Mouse (Mus musculus) forebrain, embryonic 11.5 days (tissue): ENCODE measurements at regions not wholly inside any gene's neighbourhood (a gene's known extent, or its start where the extent isn't known, plus 50 kb on each side); places are given as distances from the start of the nearest gene placed in this dataset.

Experiments
- ATAC-seq: fragments of 200-750 bp; cut with Nextera tagmentation; replicated peaks from 2 replicates; pipeline ENCODE4 v1.8.0; 2017; ENCODE audit warnings: moderate TSS enrichment; ENCODE audit not compliant: low FRiP score
- DNase-seq: peaks from one replicate; pipeline ENCODE4 v3.0.0-alpha.2; 2017; ENCODE audit warnings: low spot score
- H3K27ac ChIP-seq: fragments of 300-500 bp; sonication (generic); 2 replicates; pipeline ENCODE4 v1.5.1; 2014; ENCODE audit warnings: low read depth, low read length
- H3K27me3 ChIP-seq: fragments of 300-500 bp; sonication (generic); 2 replicates; pipeline ENCODE4 v1.6.1; 2014; ENCODE audit warnings: mild to moderate bottlenecking, low read length, mixed read lengths; ENCODE audit not compliant: control insufficient read depth, insufficient read depth
- H3K36me3 ChIP-seq: fragments of 300-500 bp; sonication (generic); 2 replicates; pipeline ENCODE4 v1.6.1; 2014; ENCODE audit warnings: mild to moderate bottlenecking, low read length, moderate library complexity, mixed read lengths; ENCODE audit not compliant: control insufficient read depth, insufficient read depth
- H3K4me1 ChIP-seq: fragments of 300-500 bp; sonication (generic); replicated peaks from 2 replicates; pipeline ENCODE4 v1.6.1; 2014; ENCODE audit warnings: low read length, mixed read lengths; ENCODE audit not compliant: control insufficient read depth, insufficient read depth
- H3K4me2 ChIP-seq: fragments of 300-500 bp; sonication (generic); 2 replicates; pipeline ENCODE4 v1.6.1; 2014; ENCODE audit warnings: low read depth, mild to moderate bottlenecking, low read length, moderate library complexity, mixed read lengths; ENCODE audit not compliant: severe bottlenecking
- H3K4me3 ChIP-seq: fragments of 300-500 bp; sonication (generic); 2 replicates; pipeline ENCODE4 v1.5.1; 2014; ENCODE audit warnings: low read depth, low read length
- H3K9ac ChIP-seq: fragments of 300-500 bp; sonication (generic); 2 replicates; pipeline ENCODE4 v1.6.1; 2014; ENCODE audit warnings: low read length
- H3K9me3 ChIP-seq: fragments of 300-500 bp; sonication (generic); 2 replicates; pipeline ENCODE4 v1.6.1; 2016; ENCODE audit warnings: low read length, mixed read lengths; ENCODE audit not compliant: control insufficient read depth
- WGBS: fragments of 180-500 bp; shearing (Covaris S2); extraction: QIAGEN DNeasy Blood & Tissue Kit; methylation state at CpG from one replicate; pipeline ENCODE4 v1.1.7; 2014; 5-methylcytosine and 5-hydroxymethylcytosine counted together

- Histone ChIP-seq H3K9ac (no peak overlapping the region), H3K4me2 (no peak overlapping the region), H3K36me3 (no peaks in the 10 kb centered on the region), H3K4me3 (no peak overlapping the region), H3K4me1 (no peaks in the 10 kb centered on the region), H3K27me3 (no peaks in the 10 kb centered on the region), H3K27ac (no peak overlapping the region), H3K9me3 (no peaks in the 10 kb centered on the region)
- 94% methylated on average over 1 of the region's 1 CpGs for WGBS
- DNase-seq (no peak), ATAC-seq (no peak)
Measured at GRCm38 (mm10) chr15:64474236-64474635, 343.3 kb upstream of the Gm21798 start.

GRCm38 (mm10) chr15:64477131-64477530 lies 340.4 kb upstream of the Gm21798 start:
- Histone ChIP-seq H3K9me3 (no peaks in the 10 kb centered on the region), H3K36me3 (no peaks in the 10 kb centered on the region), H3K4me2 (no peak overlapping the region), H3K9ac (no peak overlapping the region), H3K4me3 (no peak overlapping the region), H3K27ac (no peak overlapping the region), H3K4me1 (no peaks in the 10 kb centered on the region; the same call in 1 of the 2 replicates), H3K27me3 (no peaks in the 10 kb centered on the region)
- WGBS, result 87% methylated on average over 5 of the region's 5 CpGs
- no peak for DNase-seq
- ATAC-seq, result no peak

GRCm38 (mm10) chr15:64480625-64481024 lies 336.9 kb upstream of the Gm21798 start:
- DNase-seq, result no peak
- no peaks in the 10 kb centered on the region for H3K27me3 ChIP-seq
- no peaks in the 10 kb centered on the region for H3K36me3 ChIP-seq
- H3K4me3 ChIP-seq, result no peak overlapping the region
- H3K4me2 ChIP-seq, result no peak overlapping the region
- H3K9ac ChIP-seq, result no peak overlapping the region
- no peak for ATAC-seq
- no peak overlapping the region for H3K27ac ChIP-seq
- no peaks in the 10 kb centered on the region for H3K9me3 ChIP-seq
- WGBS, result 49% methylated on average over 6 of the region's 6 CpGs
- H3K4me1 ChIP-seq, result no peaks in the 10 kb centered on the region; the same call in 1 of the 2 replicates

GRCm38 (mm10) chr15:64481226-64481625 lies 336.3 kb upstream of the Gm21798 start:
- DNase-seq, result no peak
- Histone ChIP-seq H3K9me3 (no peaks in the 10 kb centered on the region), H3K4me2 (no peak overlapping the region), H3K36me3 (no peaks in the 10 kb centered on the region), H3K27me3 (no peaks in the 10 kb centered on the region), H3K4me1 (no peaks in the 10 kb centered on the region; the same call in 1 of the 2 replicates), H3K4me3 (no peak overlapping the region), H3K9ac (no peak overlapping the region), H3K27ac (no peak overlapping the region)
- no peak for ATAC-seq

GRCm38 (mm10) chr15:64482960-64483359 lies 334.5 kb upstream of the Gm21798 start:
- no peaks in the 10 kb centered on the region; the same call in 1 of the 2 replicates for H3K4me1 ChIP-seq
- no peaks in the 10 kb centered on the region for H3K36me3 ChIP-seq
- H3K27me3 ChIP-seq, result no peaks in the 10 kb centered on the region
- H3K9me3 ChIP-seq, result no peaks in the 10 kb centered on the region
- WGBS, result 91% methylated on average over 5 of the region's 5 CpGs
- H3K27ac ChIP-seq, result no peak overlapping the region
- H3K9ac ChIP-seq, result no peak overlapping the region
- H3K4me2 ChIP-seq, result no peak overlapping the region
- DNase-seq, result no peak
- ATAC-seq, result no peak
- H3K4me3 ChIP-seq, result no peak overlapping the region

GRCm38 (mm10) chr15:64487801-64488200 lies 329.7 kb upstream of the Gm21798 start:
- no peak for DNase-seq
- WGBS, result 45% methylated on average over 2 of the region's 3 CpGs

GRCm38 (mm10) chr15:64500783-64501182 lies 316.7 kb upstream of the Gm21798 start:
- Histone ChIP-seq H3K9me3 (no peaks in the 10 kb centered on the region), H3K9ac (no peak overlapping the region), H3K27ac (no peak overlapping the region), H3K4me3 (no peak overlapping the region), H3K27me3 (no peaks in the 10 kb centered on the region), H3K4me1 (no peaks in the 10 kb centered on the region), H3K4me2 (no peak overlapping the region), H3K36me3 (no peaks in the 10 kb centered on the region)
- DNase-seq, result no peak
- no peak for ATAC-seq

More at GRCm38 (mm10) chr15:64487801-64488200, 329.7 kb upstream of the Gm21798 start:
- Histone ChIP-seq H3K9ac (no peak overlapping the region), H3K27me3 (no peaks in the 10 kb centered on the region), H3K36me3 (no peaks in the 10 kb centered on the region), H3K4me2 (no peak overlapping the region), H3K9me3 (no peaks in the 10 kb centered on the region), H3K4me3 (no peak overlapping the region), H3K27ac (no peak overlapping the region), H3K4me1 (no peaks in the 10 kb centered on the region)
- no peak for ATAC-seq

- 76% methylated on average over 1 of the region's 1 CpGs for WGBS
- Histone ChIP-seq H3K4me1 (no peaks in the 10 kb centered on the region), H3K9me3 (no peaks in the 10 kb centered on the region), H3K27me3 (no peaks in the 10 kb centered on the region), H3K9ac (no peak overlapping the region), H3K27ac (no peak overlapping the region), H3K4me3 (no peak overlapping the region), H3K4me2 (no peak overlapping the region), H3K36me3 (no peaks in the 10 kb centered on the region)
- no peak for DNase-seq
- no peak for ATAC-seq
Measured at GRCm38 (mm10) chr15:64501479-64501878, 316.0 kb upstream of the Gm21798 start.

GRCm38 (mm10) chr15:64504751-64505150 lies 312.7 kb upstream of the Gm21798 start:
- DNase-seq (no peak), ATAC-seq (no peak)
- H3K36me3 ChIP-seq, result no peaks in the 10 kb centered on the region
- WGBS, result 91% methylated on average over 4 of the region's 4 CpGs
- H3K27me3 ChIP-seq, result no peaks in the 10 kb centered on the region
- H3K4me1 ChIP-seq, result no peaks in the 10 kb centered on the region
- no peaks in the 10 kb centered on the region for H3K9me3 ChIP-seq
- H3K27ac ChIP-seq, result no peak overlapping the region
- no peak overlapping the region for H3K9ac ChIP-seq
- no peak overlapping the region for H3K4me3 ChIP-seq
- H3K4me2 ChIP-seq, result no peak overlapping the region
